Mouse (Mus musculus) heart, adult 2 months (tissue): ENCODE results near the gene Calhm5.

Source experiments
- CTCF ChIP-seq: fragments of 200-600 bp; IDR thresholded peaks from 2 replicates; pipeline ENCODE4 v1.8.1; 2022; ENCODE audit warnings: antibody characterized with exemption, mild to moderate bottlenecking, moderate library complexity
- EP300 ChIP-seq: fragments of 200-500 bp; IDR thresholded peaks from 2 replicates; pipeline ENCODE4 v1.6.1; 2011; ENCODE audit warnings: low read depth, low read length, control low read depth; ENCODE audit not compliant: insufficient read depth
- POLR2A ChIP-seq: fragments of 200-500 bp; IDR thresholded peaks from 2 replicates; pipeline ENCODE4 v1.6.1; 2011; ENCODE audit warnings: mild to moderate bottlenecking, low read depth, low read length, control low read depth; ENCODE audit not compliant: insufficient read depth

- TF ChIP-seq CTCF = no peak
- no peak for TF ChIP-seq POLR2A
- no peak for TF ChIP-seq EP300
Observed at GRCm38 (mm10) chr10:34118421-34118820, 22.1 kb upstream of the Calhm5 start.
